Mouse (Mus musculus): ENCODE results near the gene Sorcs1.

DNA sequence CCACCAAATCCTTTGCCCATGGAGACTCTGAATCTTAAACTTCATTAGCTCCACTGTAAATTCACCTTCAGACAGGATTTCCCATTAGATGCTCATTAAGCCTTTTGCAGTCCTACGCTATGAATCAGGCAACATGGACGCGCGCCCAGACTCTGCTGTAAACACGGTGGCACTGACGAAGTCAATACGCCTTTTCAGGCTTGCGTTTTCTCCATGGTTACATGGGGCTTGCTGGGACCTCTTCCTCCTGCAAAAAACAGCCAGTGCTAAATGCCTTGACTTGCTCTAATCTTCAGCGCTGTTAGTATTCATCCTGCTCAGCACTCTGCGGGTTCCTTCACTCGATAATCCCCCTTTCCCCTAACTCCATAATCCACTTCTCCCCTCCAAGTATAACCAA is 190.7 kb downstream of the Sorcs1 start:
- TF ChIP-seq POLR2A (IDR thresholded peaks at IDR 0.05; ENCODE audit: low read depth, low read length): no peak
- TF ChIP-seq CTCF (IDR thresholded peaks at IDR 0.05; ENCODE audit: borderline replicate concordance, insufficient read depth, low read length): no peak
